Mouse (Mus musculus): Measurements from ENCODE around the gene Prkd3. TPM values are rescaled to one million over a fixed set of nuclear protein-coding genes. Genes with fewer than 3 reads are reported as not detected.

Prkd3 gene
- polyA plus RNA-seq, 1 experiment from 2014 or later: 28.3 TPM

GRCm38 (mm10) chr17:78994931-78995820 lies 25.4 kb downstream of the Prkd3 start:
- Histone ChIP-seq H3K4me3 (ENCODE audit: low read depth, low read length) (no peak overlapping the region), H3K4me1 (ENCODE audit: control insufficient read depth, insufficient read depth, low read length) (no peaks in the 10 kb centered on the region; the same call in 1 of the 2 replicates), H3K4me2 (no peak overlapping the region), H3K9me3 (replicated peaks; ENCODE audit: control insufficient read depth, low read length) (no peaks in the 10 kb centered on the region), H3K36me3 (ENCODE audit: control insufficient read depth, insufficient read depth, low read length) (no peaks in the 10 kb centered on the region), H3K9ac (ENCODE audit: low read depth, low read length) (no peak overlapping the region), H3K27ac (ENCODE audit: low read depth, low read length) (no peak overlapping the region), H3K27me3 (ENCODE audit: control insufficient read depth, insufficient read depth, low read length) (no peaks in the 10 kb centered on the region)
- ATAC-seq (replicated peaks; ENCODE audit: insufficient number of reproducible peaks, low FRiP score, low TSS enrichment): no peak
- 77% methylated on average over 9 of the region's 9 CpGs for WGBS (ENCODE audit: insufficient replicate concordance)

DNA sequence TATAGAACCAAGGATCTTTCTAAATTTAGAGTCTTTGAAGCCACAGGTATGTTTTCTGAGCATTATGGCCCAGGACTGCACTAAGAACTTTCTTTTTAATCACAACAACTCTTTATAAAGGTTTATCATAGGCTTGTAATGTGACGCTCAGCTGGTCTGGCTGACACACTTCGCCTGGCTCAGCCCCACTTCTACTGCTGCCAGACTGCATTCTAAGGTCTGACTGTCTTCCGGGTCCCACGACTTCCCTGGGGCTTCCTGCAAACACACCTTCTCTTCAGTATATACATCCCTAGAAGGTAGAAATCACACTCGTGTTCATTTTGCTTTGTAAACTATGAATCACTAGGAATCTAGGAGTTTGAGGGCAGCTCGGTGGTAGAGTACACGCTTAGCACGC lies 26.2 kb downstream of the Prkd3 start:
- no peak overlapping the region for H3K4me2 ChIP-seq
- H3K9ac ChIP-seq (ENCODE audit: low read depth, low read length): no peak overlapping the region
- no peaks in the 10 kb centered on the region; the same call in 1 of the 2 replicates for H3K4me1 ChIP-seq (ENCODE audit: control insufficient read depth, insufficient read depth, low read length)
- WGBS (ENCODE audit: insufficient replicate concordance): 82% methylated on average over 8 of the region's 8 CpGs
- H3K36me3 ChIP-seq (ENCODE audit: control insufficient read depth, insufficient read depth, low read length): no peaks in the 10 kb centered on the region
- no peaks in the 10 kb centered on the region for H3K27me3 ChIP-seq (ENCODE audit: control insufficient read depth, insufficient read depth, low read length)
- no peak overlapping the region for H3K27ac ChIP-seq (ENCODE audit: low read depth, low read length)
- H3K9me3 ChIP-seq (replicated peaks; ENCODE audit: control insufficient read depth, low read length): no peaks in the 10 kb centered on the region
- no peak for ATAC-seq (replicated peaks; ENCODE audit: insufficient number of reproducible peaks, low FRiP score, low TSS enrichment)
- H3K4me3 ChIP-seq (ENCODE audit: low read depth, low read length): no peak overlapping the region

DNA sequence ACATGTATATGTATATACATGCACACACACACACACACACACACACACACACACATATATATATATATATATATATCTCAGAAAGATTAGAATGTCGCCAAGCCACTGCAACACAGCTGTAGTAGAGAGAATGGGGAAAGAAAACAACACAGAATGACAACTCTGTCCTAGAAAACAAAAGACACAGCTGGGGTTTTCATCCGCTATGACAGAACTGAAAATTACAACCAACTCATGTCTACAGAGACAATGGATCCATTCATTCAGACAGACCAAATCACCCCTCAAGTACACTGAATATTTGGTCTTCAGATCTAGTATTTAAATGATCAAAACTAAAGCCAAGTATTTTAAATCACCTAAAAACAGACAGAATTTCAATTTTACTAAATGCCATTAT lies 26.9 kb downstream of the Prkd3 start:
- Histone ChIP-seq H3K4me3 (ENCODE audit: low read depth, low read length) (no peak overlapping the region), H3K36me3 (ENCODE audit: control insufficient read depth, insufficient read depth, low read length) (no peaks in the 10 kb centered on the region), H3K9ac (ENCODE audit: low read depth, low read length) (no peak overlapping the region), H3K27ac (ENCODE audit: low read depth, low read length) (no peak overlapping the region), H3K9me3 (replicated peaks; ENCODE audit: control insufficient read depth, low read length) (no peaks in the 10 kb centered on the region), H3K27me3 (ENCODE audit: control insufficient read depth, insufficient read depth, low read length) (no peaks in the 10 kb centered on the region), H3K4me1 (ENCODE audit: control insufficient read depth, insufficient read depth, low read length) (no peaks in the 10 kb centered on the region; the same call in 1 of the 2 replicates), H3K4me2 (no peak overlapping the region)
- 59% methylated on average over 2 of the region's 2 CpGs for WGBS (ENCODE audit: insufficient replicate concordance)
- no peak for ATAC-seq (replicated peaks; ENCODE audit: insufficient number of reproducible peaks, low FRiP score, low TSS enrichment)

- Histone ChIP-seq H3K27me3 (ENCODE audit: control insufficient read depth, insufficient read depth, low read length) (no peaks in the 10 kb centered on the region), H3K27ac (ENCODE audit: low read depth, low read length) (no peak overlapping the region), H3K4me2 (no peak overlapping the region), H3K4me1 (ENCODE audit: control insufficient read depth, insufficient read depth, low read length) (no peaks in the 10 kb centered on the region; the same call in 1 of the 2 replicates), H3K9me3 (replicated peaks; ENCODE audit: control insufficient read depth, low read length) (no peaks in the 10 kb centered on the region), H3K9ac (ENCODE audit: low read depth, low read length) (no peak overlapping the region), H3K36me3 (ENCODE audit: control insufficient read depth, insufficient read depth, low read length) (no peaks in the 10 kb centered on the region), H3K4me3 (ENCODE audit: low read depth, low read length) (no peak overlapping the region)
- 64% methylated on average over 9 of the region's 9 CpGs for WGBS (ENCODE audit: insufficient replicate concordance)
- no peak for ATAC-seq (replicated peaks; ENCODE audit: insufficient number of reproducible peaks, low FRiP score, low TSS enrichment)
These were observed 28.2 kb downstream of the Prkd3 start for GRCm38 (mm10) chr17:78992303-78993027.

- no peaks in the 10 kb centered on the region for H3K9me3 ChIP-seq (replicated peaks; ENCODE audit: control insufficient read depth, low read length)
- WGBS (ENCODE audit: insufficient replicate concordance): 92% methylated on average over 2 of the region's 2 CpGs
- no peak overlapping the region for H3K4me3 ChIP-seq (ENCODE audit: low read depth, low read length)
- H3K36me3 ChIP-seq (ENCODE audit: control insufficient read depth, insufficient read depth, low read length): no peaks in the 10 kb centered on the region
- no peak overlapping the region for H3K27ac ChIP-seq (ENCODE audit: low read depth, low read length)
- H3K4me1 ChIP-seq (ENCODE audit: control insufficient read depth, insufficient read depth, low read length): no peaks in the 10 kb centered on the region; the same call in 1 of the 2 replicates
- no peak for ATAC-seq (replicated peaks; ENCODE audit: insufficient number of reproducible peaks, low FRiP score, low TSS enrichment)
- H3K9ac ChIP-seq (ENCODE audit: low read depth, low read length): no peak overlapping the region
- H3K27me3 ChIP-seq (ENCODE audit: control insufficient read depth, insufficient read depth, low read length): no peaks in the 10 kb centered on the region
- no peak overlapping the region for H3K4me2 ChIP-seq
These were observed 29.1 kb downstream of the Prkd3 start for GRCm38 (mm10) chr17:78991549-78991948.

DNA sequence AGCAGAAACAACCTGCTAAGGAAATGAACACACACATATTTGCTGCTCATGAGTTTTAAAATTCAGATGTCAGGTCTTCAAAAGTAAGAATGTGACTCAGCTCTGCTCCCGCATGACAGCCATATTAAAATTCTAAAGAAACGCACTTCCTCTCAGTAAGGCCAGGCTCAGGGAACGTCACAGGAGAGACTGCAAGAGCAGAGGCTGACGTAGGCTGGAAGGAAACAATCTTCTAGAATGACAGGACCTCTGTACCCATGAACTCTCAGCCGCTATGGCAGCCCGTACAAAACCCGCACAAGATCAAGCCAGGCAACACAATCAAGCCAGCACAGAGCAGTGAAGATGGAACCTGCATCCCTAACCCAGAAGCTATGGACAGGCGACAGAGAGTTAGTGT lies 31.6 kb downstream of the Prkd3 start:
- Histone ChIP-seq H3K27me3 (ENCODE audit: control insufficient read depth, insufficient read depth, low read length) (no peaks in the 10 kb centered on the region), H3K27ac (ENCODE audit: low read depth, low read length) (no peak overlapping the region), H3K36me3 (ENCODE audit: control insufficient read depth, insufficient read depth, low read length) (no peaks in the 10 kb centered on the region), H3K9ac (ENCODE audit: low read depth, low read length) (no peak overlapping the region), H3K9me3 (replicated peaks; ENCODE audit: control insufficient read depth, low read length) (no peaks in the 10 kb centered on the region), H3K4me3 (ENCODE audit: low read depth, low read length) (no peak overlapping the region), H3K4me2 (no peak overlapping the region), H3K4me1 (ENCODE audit: control insufficient read depth, insufficient read depth, low read length) (peaks cover 6% of the 10 kb centered on the region)
- WGBS (ENCODE audit: insufficient replicate concordance): 76% methylated on average over 8 of the region's 8 CpGs
- ATAC-seq (replicated peaks; ENCODE audit: insufficient number of reproducible peaks, low FRiP score, low TSS enrichment): no peak

DNA sequence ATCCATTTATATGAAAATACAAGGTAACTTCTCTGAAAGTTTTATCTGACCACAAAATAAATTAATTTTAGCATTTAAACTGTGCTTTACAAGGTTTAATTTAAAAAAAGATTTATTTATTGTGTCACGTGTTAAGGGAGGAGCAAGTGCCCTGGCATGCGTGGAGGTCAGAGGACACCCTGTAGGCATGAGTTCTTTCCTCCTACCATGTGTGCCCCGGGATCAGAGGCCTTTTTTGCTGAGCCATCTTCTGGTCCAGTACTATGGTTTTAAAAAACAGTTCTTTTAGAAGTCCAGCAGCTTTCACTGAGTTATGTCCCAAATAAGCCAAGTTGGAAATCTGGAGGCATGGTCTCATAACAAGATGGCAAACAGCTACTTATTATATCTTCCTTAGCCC lies 36.9 kb downstream of the Prkd3 start:
- H3K4me1 ChIP-seq (ENCODE audit: control insufficient read depth, insufficient read depth, low read length): peaks cover 6% of the 10 kb centered on the region; the same call in 1 of the 2 replicates
- 90% methylated on average over 3 of the region's 3 CpGs for WGBS (ENCODE audit: insufficient replicate concordance)
- H3K36me3 ChIP-seq (ENCODE audit: control insufficient read depth, insufficient read depth, low read length): peaks cover 12% of the 10 kb centered on the region
- H3K4me2 ChIP-seq: no peak overlapping the region
- no peaks in the 10 kb centered on the region for H3K9me3 ChIP-seq (replicated peaks; ENCODE audit: control insufficient read depth, low read length)
- no peak for ATAC-seq (replicated peaks; ENCODE audit: insufficient number of reproducible peaks, low FRiP score, low TSS enrichment)
- no peaks in the 10 kb centered on the region for H3K27me3 ChIP-seq (ENCODE audit: control insufficient read depth, insufficient read depth, low read length)
- no peak overlapping the region for H3K4me3 ChIP-seq (ENCODE audit: low read depth, low read length)
- H3K27ac ChIP-seq (ENCODE audit: low read depth, low read length): no peak overlapping the region
- no peak overlapping the region for H3K9ac ChIP-seq (ENCODE audit: low read depth, low read length)

DNA sequence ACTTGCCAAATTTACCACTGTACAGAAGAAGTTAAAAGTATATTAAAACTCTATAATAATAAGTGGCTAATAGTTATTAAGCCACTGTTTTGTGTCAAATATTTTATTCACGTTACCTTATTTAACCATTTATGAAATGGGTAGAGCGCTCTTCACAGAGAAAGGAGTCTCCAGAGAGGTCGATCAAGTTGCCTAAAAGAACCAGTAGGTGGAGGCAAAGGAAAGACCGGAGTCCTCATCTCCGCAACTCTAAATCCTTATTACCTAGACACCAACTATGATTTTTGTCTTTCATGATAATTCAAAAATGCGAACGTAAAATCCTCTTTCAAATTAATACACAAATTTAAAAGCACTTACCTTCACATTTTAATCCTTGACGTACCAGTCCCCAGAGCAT lies 37.5 kb downstream of the Prkd3 start:
- Histone ChIP-seq H3K9me3 (replicated peaks; ENCODE audit: control insufficient read depth, low read length) (no peaks in the 10 kb centered on the region), H3K36me3 (ENCODE audit: control insufficient read depth, insufficient read depth, low read length) (peaks cover 12% of the 10 kb centered on the region), H3K4me3 (ENCODE audit: low read depth, low read length) (no peak overlapping the region), H3K4me2 (no peak overlapping the region), H3K27ac (ENCODE audit: low read depth, low read length) (no peak overlapping the region), H3K9ac (ENCODE audit: low read depth, low read length) (no peak overlapping the region), H3K27me3 (ENCODE audit: control insufficient read depth, insufficient read depth, low read length) (no peaks in the 10 kb centered on the region), H3K4me1 (ENCODE audit: control insufficient read depth, insufficient read depth, low read length) (peaks cover 6% of the 10 kb centered on the region; the same call in 1 of the 2 replicates)
- ATAC-seq (replicated peaks; ENCODE audit: insufficient number of reproducible peaks, low FRiP score, low TSS enrichment): no peak
- 92% methylated on average over 8 of the region's 8 CpGs for WGBS (ENCODE audit: insufficient replicate concordance)

All from heart, embryonic 11.5 days (tissue).